Mouse (Mus musculus): Measurements from ENCODE around the gene Slc4a8.

Slc4a8 gene

DNA sequence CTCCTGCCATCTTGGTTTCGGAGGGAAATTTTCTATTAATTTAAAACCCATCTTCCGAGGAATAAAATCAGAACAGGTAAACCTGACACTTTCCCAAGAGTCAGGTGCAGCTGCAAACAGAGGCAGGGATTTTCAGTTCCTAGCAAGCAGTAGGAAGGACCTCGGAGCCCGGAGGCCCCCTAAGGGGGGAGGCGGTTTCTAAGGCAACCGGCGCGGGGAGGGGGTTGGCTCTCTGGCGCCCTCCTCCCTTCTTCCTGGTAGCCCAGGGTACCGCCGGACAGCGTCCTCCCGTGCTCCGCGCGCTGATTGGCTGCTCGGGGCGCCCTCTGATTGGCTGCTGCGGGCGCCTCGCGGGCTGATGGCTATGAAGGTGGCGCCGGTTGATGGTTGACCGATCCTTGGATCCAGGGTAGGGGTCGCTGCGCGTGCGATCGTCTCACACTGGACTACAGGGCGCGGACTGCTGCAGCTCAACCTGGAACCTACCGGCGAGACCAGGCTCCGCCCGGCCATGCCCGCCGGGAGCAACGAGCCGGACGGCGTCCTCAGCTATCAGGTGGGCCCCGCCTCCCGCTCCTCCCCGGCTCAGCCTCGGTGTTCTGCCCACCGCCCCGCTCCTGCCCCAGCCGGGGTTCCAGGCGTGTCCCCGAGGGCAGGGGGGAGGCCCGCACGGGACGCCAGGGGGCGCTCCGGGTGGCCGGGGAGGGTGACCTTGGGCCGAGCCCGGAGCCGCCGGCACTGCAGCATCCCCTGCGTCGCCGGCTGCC lies at the start of gene Slc4a8:
Slc4a8 (plus strand) TSS at position 329 of the 767 bp plus-strand sequence.
- in situ Hi-C loops (cut with MboI, MseI), result no loop called here

DNA sequence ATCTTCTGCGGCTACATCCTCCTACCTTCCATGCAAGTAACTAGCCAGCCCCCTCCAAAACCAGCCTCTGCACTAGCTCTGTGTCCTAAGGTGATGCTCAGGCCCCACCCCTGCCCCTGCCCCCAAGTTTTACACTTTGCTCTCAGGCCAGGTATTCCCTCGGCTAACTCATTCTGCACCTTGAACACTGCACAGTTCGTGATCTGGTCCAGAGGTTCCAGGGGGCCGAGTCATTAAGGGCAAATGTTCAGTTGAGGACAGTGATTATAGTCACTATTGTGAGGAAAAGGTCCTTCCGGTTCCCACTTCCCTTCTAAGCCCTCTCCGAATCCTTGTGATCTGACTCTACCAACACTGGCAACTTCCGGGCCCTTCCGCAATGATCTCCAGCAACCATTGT lies 47.1 kb upstream of the Slc4a8 start:
- in situ Hi-C loops (cut with MboI, MseI), result no loop called here

DNA sequence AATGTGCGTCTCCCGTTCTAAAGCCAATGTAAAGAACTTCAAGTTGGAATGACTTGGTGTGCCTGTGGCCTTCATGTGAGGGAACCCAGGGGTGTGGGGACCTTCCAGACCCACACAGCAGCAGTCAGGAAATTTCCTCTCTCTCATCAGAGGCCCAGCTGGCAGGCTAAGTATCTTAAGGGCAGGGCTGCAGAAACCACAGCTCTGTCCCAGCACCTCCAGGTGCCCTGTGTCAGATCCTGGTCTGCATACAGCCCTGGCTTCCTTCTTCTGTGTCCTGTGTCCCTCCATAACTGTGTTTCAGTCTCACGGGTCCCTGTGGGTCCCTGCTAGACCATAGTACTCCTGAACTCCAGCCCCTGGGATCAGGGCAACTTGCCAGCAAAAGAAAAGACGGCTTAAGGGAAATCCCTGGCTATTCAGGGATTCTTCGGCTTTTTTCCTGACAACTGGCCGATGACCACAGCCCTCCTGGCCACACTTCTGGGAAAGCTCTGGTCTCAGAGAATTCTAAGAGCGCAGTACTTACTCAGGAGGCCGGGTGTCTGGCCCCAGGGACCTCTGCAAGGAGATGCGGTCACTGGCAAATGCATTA lies 46.1 kb upstream of the Slc4a8 start:
- in situ Hi-C loops (cut with MboI, MseI), result no loop called here

DNA sequence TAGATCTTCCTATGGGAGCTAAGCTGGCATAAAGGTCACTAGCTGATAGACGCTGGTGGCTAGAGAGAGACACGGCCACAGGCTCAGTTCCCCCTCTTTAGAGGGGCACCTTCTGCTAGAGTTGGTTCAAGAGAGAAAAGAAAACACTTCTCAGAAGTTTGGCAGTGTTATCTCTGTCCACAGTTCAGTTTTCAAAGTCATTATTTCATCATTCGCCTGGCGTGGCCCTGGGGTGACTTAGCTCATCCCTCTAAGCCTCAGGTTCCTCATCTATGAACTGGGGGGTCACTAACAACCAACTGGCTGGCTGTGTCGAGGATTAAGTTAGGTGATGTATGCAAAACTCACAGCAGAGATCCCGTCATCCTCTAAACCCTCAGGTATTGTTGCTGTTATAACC lies 43.6 kb upstream of the Slc4a8 start:
- in situ Hi-C loops (cut with MboI, MseI), result no loop called here

DNA sequence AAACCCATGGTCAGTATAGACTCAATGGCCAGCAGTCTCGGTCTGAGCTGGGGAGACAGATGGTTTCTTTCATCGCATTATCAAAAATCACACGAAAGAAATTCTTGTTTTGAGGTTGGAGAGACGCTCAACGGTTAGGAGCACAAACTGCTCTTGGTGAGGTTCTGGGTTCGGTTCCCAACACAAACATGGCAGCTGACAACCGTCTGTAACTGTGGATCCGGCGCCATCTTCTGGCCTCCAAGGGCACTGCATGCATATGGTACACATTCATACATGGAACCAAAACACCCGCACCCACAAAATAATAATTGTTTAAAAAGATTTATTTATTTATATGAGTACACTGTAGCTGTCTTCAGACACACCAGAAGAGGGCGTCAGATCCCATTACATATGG lies 43.0 kb upstream of the Slc4a8 start:
- in situ Hi-C loops (cut with MboI, MseI), result no loop called here

DNA sequence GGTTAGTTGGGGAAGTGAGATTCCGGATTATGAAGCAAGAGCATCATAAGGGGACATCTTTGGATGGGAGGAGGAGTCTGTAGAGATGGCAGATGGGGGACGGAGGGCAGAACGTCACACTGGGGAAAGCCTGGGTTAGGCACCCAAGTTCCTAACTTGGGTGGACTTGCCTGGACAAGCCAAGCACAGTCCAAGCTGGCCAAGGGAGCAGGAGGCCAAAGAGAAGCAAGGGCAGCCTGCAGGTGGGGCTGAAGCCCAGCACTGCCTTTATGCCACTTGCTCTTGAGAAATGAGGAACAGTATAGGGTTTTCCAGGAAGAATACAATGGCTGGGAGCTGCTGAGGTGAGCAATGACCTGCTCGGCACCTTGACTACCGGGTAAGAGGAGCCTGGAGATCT lies 42.3 kb upstream of the Slc4a8 start:
- in situ Hi-C loops (cut with MboI, MseI), result no loop called here

DNA sequence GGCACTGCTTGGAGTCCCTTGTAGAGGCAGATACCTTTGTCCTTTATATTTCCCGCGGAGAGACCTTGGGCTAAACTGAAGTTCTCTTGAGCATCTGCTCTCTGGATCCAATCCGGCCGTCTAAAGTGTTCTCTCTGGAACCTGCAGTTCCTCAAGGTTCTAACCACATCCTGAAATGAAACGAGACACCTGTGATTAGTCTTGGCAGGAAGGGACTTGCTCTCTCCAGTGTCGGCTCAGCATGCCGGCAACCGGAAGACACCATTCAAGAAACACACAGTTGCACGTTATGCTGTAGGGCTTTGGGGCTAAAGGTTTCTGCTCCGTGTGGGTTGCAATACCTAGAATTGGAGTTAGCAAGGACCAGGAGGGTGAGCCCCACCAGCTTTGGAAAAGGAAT lies 41.5 kb upstream of the Slc4a8 start:
- in situ Hi-C loops (cut with MboI, MseI), result loop anchor here (10.0 kb wide), 1 partner anchor 535 kb away; the partner anchor contains the start of gene Nr4a1

DNA sequence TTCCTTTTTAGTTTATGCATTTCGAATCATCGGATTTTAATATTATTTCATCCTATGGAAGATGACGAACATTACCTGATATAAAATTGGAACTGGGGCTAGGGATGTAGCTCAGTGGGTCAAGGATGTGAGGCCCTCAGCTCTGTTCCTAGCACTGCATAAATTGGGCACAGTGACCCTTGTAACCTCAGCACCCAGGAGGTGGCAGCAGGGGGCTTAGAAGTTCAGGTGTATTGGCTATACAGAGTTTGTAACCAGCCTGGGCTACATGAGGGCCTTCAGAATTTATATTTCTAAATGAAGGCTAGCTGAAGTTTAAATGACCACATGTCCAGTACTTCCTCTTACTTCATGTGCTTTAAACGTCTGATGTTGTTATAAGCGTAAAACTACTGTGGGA lies 40.1 kb upstream of the Slc4a8 start:
- in situ Hi-C loops (cut with MboI, MseI), result loop anchor here (10.0 kb wide), 1 partner anchor 533 kb away; the partner anchor contains the start of gene Nr4a1

DNA sequence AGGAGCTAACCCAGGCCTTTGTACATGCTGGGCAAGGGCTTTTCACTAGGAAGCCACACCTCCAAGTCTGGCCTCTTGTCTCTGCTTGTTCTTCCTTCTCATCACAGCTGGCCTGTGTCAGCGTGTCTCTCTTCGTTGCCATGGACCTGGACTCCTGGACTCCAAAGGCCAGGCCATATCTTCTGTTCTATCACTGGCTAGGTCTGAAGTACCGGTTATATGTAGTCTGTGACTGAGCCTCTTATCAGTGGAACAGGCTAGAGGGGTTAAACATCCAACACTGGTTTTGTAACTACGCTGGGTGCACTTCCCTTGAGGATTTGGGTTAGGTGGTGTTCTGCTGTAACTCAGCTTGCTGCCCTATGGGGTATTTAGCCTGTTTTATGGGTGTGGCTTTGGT lies 39.5 kb upstream of the Slc4a8 start:
- in situ Hi-C loops (cut with MboI, MseI), result loop anchor here (10.0 kb wide), 1 partner anchor 533 kb away; the partner anchor contains the start of gene Nr4a1

DNA sequence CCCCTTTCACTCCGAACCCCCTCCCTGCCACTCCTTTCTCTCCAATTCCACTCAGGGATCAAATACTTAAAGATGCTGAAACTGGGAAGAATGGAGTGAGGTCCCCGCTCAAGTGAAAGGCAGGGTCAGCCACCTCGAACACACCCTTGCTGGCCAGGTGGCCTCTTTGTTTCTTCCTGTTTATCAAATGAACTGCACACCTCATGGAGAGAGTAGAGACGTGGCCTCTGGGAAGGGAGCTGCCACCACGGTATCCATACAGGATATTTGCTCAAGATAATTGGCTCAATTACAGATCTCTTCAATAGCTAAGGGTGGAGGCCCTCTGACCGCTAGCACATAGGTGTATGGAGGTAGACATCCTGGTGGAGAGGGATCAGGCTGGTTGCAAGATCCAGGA lies 39.0 kb upstream of the Slc4a8 start:
- in situ Hi-C loops (cut with MboI, MseI), result loop anchor here (10.0 kb wide), 1 partner anchor 532 kb away; the partner anchor contains the start of gene Nr4a1

DNA sequence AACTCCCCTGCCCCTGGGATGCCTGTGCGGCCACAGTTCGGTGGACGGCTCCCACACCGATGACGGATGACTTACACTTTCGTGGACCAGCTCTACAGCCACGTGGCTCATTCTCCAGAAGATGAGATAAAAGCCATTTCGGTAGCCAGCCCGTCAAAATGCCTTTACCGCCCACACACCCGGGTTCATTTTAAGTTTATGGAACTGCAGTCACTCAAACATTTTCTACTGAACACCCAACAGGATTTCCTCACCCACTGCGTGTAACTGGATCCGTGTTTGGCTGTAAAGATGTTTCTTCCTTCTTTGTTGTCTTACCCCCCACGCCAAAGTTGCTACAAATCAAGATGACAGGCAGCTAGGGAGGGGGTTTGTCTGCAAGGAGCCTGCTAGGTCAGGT lies 38.0 kb upstream of the Slc4a8 start:
- in situ Hi-C loops (cut with MboI, MseI), result loop anchor here (10.0 kb wide), 1 partner anchor 531 kb away; the partner anchor contains the start of gene Nr4a1

DNA sequence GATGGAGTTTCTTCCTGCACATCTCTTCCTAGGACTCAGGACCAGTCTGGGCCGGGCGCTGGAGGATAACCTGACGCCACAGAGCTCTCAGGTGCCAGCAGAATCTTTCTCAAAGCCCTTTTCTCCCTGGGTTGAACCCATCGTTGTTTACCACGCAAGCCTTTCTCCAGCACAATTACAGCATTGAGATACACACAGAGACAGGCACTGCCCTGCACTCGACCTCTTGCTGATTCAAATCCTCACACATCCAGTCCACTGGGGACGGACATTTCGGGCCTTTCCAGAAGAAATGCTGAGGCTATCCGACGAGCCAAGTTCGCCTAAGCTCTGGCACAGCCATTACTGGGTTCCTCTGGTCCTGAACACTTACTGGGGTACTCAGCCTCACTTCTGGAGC lies 34.8 kb upstream of the Slc4a8 start:
- in situ Hi-C loops (cut with MboI, MseI), result loop anchor here (10.0 kb wide), 1 partner anchor 528 kb away; the partner anchor contains the start of gene Nr4a1

DNA sequence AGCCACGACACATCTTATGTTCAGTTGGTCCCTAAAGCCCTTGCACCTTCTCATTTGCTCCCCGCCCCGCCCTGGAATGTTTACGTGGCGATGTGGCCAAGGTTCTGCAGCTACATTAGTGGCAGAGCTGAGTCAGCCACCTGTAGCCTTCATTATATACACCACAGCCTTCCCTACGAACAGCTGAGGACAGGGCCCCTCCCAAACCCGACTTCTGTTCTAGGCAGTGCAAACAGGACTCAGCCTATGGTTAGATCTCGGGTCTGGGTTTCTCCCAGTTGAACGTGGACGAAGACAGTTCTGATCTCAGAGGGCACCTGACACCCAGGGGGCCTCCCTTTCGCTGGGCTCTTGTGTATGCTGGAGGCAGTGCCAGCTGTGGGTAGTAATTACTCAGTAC lies 33.7 kb upstream of the Slc4a8 start:
- in situ Hi-C loops (cut with MboI, MseI), result loop anchor here (10.0 kb wide), 1 partner anchor 527 kb away; the partner anchor contains the start of gene Nr4a1

DNA sequence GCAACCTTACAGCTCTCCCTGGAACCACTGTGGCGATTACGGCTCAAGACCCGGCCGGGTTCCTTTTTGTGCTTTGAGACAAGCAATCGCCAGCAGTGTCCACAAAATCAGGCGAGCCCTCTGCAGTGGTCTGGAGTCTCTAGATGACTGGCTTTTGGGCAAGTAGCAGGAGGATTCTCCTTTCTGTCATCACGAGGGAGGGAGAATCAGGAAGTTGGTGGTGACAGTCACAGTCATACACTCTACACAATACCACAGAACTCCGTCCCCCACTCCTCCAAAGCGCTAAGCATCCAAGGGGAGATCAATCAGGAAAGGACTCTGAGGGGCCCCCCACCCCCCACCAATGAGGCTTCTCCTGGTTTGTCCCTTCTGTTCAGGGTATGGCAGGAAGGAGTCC lies 33.0 kb upstream of the Slc4a8 start:
- in situ Hi-C loops (cut with MboI, MseI), result loop anchor here (10.0 kb wide), 1 partner anchor 526 kb away; the partner anchor contains the start of gene Nr4a1

DNA sequence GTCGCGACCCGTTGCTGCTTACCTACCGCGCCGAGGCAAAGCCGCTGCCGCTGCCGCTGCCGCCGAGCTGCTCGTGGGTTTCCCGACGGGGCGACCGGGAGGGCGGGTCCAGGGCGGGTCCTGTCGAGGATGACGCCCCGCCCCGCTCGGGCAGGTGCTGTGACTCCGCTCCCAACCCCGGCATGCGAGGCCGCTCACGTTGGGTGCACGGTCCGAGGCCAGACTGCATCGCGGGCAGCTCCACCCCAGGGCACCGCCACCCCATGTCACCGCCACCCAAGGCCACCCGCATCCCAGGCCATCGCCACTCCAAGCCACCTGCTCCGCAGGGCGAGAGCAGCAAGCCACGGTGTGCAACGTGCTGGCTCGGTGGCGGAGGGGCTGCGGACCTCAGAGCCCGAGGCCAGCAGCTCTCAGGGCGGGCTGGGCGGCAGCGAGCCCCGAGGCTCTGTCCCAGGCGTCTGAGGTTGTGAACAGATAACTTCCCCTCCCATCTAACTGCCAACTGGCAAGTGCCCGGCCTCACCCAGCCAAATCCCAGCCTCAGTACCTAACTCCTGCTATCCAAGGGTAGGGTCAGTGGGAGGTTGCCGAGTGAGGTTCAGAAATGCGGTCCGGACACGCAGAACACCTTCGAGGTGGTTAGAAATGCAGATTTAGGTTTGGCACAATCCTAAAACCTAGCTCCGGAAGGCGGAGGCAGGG lies 32.1 kb upstream of the Slc4a8 start, which contains the start of gene Galnt6:
Galnt6 (minus strand) TSS at position 96 of the 705 bp plus-strand sequence.
- in situ Hi-C loops (cut with MboI, MseI), result loop anchor here (10.0 kb wide), 1 partner anchor 525 kb away; the partner anchor contains the start of gene Nr4a1

DNA sequence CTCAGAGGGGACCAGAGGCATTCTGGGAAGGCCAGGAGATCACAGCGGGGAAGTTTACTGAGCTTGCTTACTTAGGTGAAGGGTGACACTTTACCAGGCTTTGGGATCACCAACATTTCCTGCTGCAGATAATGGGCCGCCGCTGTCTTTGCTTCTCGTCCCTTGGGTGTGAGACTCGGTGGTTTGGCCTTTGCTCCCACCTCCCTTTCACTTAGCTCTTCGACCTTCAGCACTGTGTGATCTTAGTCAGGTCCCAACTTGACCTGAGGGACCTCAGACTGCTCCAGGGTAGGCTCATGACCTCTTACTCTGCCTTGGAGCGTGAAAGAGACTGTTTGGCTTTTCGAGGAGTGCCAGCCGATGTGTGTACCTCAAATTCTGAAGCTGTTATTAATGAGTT lies 30.5 kb upstream of the Slc4a8 start:
- in situ Hi-C loops (cut with MboI, MseI), result no loop called here

DNA sequence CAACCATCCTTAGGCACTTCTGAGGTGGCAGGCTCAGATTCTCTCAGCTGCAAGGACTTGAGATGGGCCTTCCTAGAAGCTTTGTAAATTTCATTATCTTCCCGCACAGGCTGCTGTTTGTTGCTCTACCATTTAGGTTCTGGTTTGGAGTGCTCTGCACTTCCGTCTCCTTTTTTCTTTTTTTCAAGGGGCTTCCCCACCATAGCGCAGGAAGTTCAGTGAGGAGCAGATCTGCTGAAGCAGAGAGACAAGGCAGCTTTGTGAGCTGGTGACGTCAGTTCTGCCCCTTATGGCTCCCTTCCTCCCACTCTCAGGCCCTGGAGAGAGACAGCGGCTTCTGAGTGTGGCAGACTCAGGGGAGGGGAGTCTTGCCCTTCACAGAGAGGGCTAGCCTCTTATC lies 29.0 kb upstream of the Slc4a8 start:
- in situ Hi-C loops (cut with MboI, MseI), result no loop called here

DNA sequence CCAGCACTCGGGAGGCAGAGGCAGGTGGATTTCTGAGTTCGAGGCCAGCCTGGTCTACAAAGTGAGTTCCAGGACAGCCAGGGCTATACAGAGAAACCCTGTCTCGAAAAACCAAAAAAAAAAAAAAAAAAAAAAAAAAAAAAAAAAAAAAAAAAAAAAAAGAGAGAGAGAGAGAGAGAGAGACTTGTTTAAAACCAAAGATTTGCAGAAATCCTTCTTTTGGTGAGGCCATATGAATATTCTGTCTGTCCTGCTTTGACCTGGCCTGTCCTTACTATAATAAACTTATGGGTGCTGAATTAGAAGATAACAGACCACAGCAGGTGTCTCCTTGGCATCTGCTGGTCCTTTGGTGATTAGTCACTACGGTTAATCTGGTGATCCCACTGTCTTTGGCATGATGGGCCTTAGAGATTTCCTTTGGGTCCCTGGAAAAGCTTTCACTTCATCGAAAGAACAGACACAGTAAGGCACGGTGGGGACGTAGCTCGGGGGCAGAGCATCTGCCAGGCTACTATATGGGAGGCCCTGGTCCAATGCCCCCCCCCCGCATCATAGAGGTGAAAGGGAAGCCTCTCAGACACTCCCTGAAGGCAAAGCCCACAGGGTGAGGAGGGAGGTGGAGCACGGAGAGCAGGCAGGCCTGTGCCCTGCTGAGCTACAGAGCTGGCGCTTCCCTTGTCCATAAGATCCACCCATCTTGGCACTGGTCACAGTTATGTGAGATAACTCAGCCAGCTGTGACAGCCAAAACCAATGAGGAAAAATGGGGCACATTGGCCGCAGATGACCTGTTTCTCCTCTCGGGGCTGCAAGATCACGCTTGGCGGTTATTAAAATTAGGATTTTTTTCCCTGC lies 26.2 kb upstream of the Slc4a8 start:
- in situ Hi-C loops (cut with MboI, MseI), result no loop called here

DNA sequence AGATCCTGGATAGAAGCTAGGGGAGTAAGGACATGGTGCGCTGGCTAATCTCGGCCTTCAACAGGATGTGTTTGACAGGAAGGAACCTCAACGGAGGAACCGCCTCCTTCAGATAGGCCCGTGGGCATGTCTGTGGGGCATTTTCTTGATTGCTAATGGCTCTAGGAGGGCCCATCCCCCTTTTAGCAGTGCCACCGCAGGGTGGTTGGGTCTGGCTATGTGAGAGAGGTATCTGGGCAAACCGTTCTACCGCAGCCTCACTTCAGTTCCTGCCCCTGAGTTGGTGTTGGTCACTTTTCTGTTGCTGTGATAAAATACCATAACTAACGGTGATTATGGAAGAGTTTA lies 25.6 kb upstream of the Slc4a8 start:
- in situ Hi-C loops (cut with MboI, MseI), result no loop called here

DNA sequence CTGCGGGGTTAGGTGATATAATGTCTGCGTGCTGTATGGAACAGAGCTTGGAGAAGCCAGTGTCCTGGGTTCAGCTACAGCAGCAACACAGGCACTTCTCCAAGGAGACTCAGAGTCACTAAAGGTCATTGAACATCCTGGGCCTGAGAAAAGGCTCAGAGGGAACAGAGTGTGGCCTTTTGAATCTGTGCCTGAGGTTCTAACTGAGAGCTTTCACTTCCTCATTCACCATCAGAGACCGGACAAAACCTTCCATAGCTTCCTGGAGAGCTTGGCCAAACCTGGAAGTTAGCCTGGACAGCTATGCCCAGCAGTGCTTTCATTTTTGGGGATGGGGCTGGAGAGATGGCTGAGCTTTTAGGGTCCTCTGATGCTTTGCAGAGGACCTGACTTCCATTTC lies 23.9 kb upstream of the Slc4a8 start:
- in situ Hi-C loops (cut with MboI, MseI), result no loop called here

DNA sequence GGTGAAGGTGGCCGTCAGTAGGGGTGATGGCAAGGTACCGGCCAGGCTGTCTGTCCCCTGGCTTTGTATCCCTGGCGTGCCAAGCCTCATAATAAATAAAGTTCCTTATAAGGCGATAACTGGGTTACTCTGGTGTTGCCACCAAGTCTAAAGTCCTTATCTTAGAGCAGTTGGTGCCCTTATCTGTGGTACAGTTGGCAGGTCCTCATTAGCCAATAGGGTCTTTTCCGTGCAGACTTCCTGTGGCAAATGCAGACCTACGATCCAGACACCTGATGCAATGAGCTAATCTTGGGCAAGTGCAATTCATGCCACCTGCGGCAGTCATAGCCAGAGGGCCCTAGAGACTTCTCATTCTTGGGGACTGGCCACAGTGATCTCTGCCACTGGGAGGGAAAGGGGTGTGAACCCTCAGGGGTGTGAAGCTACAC lies 23.2 kb upstream of the Slc4a8 start:
- in situ Hi-C loops (cut with MboI, MseI), result no loop called here

Measured in T-helper 1 cell (primary cell).